Mouse (Mus musculus) kidney, adult 2 months (tissue): ENCODE measurements around the gene Car1.

Source experiments
- CTCF ChIP-seq: fragments of 200-500 bp; conservative IDR thresholded peaks from 2 replicates; pipeline ENCODE4 v1.5.1; 2011; ENCODE audit warnings: low read depth, mild to moderate bottlenecking, control low read depth, low read length, moderate library complexity, mixed read lengths; ENCODE audit not compliant: insufficient read depth, insufficient read length
- POLR2A ChIP-seq: fragments of 200-500 bp; IDR thresholded peaks from one replicate; pipeline ENCODE4 v1.6.1; 2011; ENCODE audit warnings: low read depth, low read length, control low read depth

DNA sequence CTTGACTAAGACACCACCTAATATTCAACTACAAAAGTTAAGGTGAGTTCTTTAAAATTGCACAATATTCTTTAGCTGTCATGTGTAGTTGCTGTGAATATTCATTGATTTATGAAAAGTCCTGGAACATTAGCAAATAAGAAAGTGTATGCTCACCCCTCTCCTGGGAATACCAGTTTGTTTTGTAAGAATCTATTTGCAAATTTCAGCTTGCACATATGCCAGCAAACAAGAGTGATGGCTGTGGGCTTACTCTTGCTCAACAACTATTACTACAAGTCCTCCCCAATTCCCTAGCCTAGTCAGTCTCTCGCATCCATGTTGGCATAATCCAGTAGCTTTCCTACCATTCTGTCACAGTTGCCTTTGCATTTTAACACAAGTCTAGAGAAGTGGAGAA, 52.5 kb downstream of the Car1 start:
- no peak for TF ChIP-seq CTCF
- no peak for TF ChIP-seq POLR2A
